Mouse (Mus musculus) bone marrow, adult 2 months (tissue): Measurements from ENCODE around the gene Epha8.

Source experiments
- CTCF ChIP-seq: fragments of 200-500 bp; IDR thresholded peaks from 2 replicates; pipeline ENCODE4 v1.5.1; 2011; ENCODE audit warnings: low read length, control low read depth; ENCODE audit not compliant: control insufficient read depth, insufficient read depth
- POLR2A ChIP-seq: fragments of 200-500 bp; IDR thresholded peaks from 2 replicates; pipeline ENCODE4 v1.6.1; 2011; ENCODE audit warnings: low read depth, mild to moderate bottlenecking, control low read depth, low read length, borderline replicate concordance; ENCODE audit not compliant: control insufficient read depth

DNA sequence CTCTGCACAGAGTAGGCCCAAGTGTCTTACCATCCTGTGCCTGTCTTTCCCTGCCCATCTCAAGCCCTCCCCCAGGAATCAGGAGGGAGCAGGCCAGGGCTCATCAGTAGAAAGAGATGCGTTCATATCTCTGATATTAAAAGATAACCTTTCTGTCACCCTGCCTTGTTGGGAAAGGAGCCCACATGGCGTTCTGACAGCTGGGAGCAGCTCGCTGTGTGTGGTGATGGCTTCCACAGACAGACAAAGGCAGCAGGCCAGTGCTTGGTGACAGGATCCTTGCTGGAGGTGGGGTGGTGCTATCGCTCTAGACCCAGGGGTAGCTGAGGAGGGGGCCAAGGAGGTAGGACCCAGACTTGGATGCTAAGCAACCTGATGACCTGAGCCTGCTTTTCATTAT is 5.8 kb upstream of the Epha8 start:
- TF ChIP-seq POLR2A (no peak), CTCF (no peak)
